Mouse (Mus musculus): Measurements from ENCODE around the gene Fdxacb1. TPM values are rescaled to one million over a fixed set of nuclear protein-coding genes. Genes with fewer than 3 reads are reported as not detected.

Fdxacb1 gene
- 1 to 10 TPM; 4.7 to 9.9 TPM for polyA plus RNA-seq (2017; shearing (Covaris generic))

GRCm38 (mm10) chr9:50768107-50769002 lies at the start of gene Fdxacb1:
TSS of gene Fdxacb1 (plus strand) at chr9:50768236.

GRCm38 (mm10) chr9:50738914-50739870 lies 28.8 kb upstream of the Fdxacb1 start, which contains the start of gene Dixdc1:
TSS of gene Dixdc1 (minus strand) at chr9:50739517.

GRCm38 (mm10) chr9:50746214-50746677 lies 21.8 kb upstream of the Fdxacb1 start, which contains the start of gene 2310030G06Rik:
TSS of gene 2310030G06Rik (minus strand) at chr9:50746536.

GRCm38 (mm10) chr9:50751323-50751722 lies 16.7 kb upstream of the Fdxacb1 start, which contains the start of gene Cryab:
TSS of gene Cryab (plus strand) at chr9:50751325.

GRCm38 (mm10) chr9:50752054-50752602 lies 15.9 kb upstream of the Fdxacb1 start, which contains the start of gene Hspb2:
TSS of gene Hspb2 (minus strand) at chr9:50752354.

GRCm38 (mm10) chr9:50774991-50775612 lies 7.1 kb downstream of the Fdxacb1 start, which contains the start of the genes Alg9 and 1110032A03Rik:
TSS of gene Alg9 (plus strand) at chr9:50775019.
TSS of gene 1110032A03Rik (minus strand) at chr9:50775520.

Other genes with a start within 250 kb of the Fdxacb1 start
- 100 to 1,000 TPM; 113 to 121 TPM for gene Pts, start 239.5 kb upstream of the Fdxacb1 start, polyA plus RNA-seq (2017; shearing (Covaris generic))
- 1 to 10 TPM in 1 of 2 experiments, under 1 TPM in 1; 0.33 to 4.7 TPM for gene Il18, start 213.4 kb upstream of the Fdxacb1 start, polyA plus RNA-seq (2017; shearing (Covaris generic))
- under 1 TPM in 1 of 2 experiments, not detected in 1; 0.35 TPM for gene Bco2, start 213.1 kb upstream of the Fdxacb1 start, polyA plus RNA-seq (2017; shearing (Covaris generic))
- gene Tex12, start 206.9 kb upstream of the Fdxacb1 start, polyA plus RNA-seq (2017; shearing (Covaris generic)), result under 1 TPM in 1 of 2 experiments, not detected in 1; 0.56 TPM
- 100 to 1,000 TPM; 153 to 163 TPM for gene Sdhd, start 164.4 kb upstream of the Fdxacb1 start, polyA plus RNA-seq (2017; shearing (Covaris generic))
- gene Timm8b, start 164.3 kb upstream of the Fdxacb1 start, polyA plus RNA-seq (2017; shearing (Covaris generic)), result 10 to 100 TPM; 85.5 to 92.1 TPM
- gene Pih1d2, start 150.9 kb upstream of the Fdxacb1 start, polyA plus RNA-seq (2017; shearing (Covaris generic)), result 1 to 10 TPM in 1 of 2 experiments, under 1 TPM in 1; 0.93 to 1.1 TPM
- gene Nkapd1, start 150.8 kb upstream of the Fdxacb1 start, polyA plus RNA-seq (2017; shearing (Covaris generic)), result 10 to 100 TPM; 23.6 to 30.3 TPM
- 10 to 100 TPM; 40.4 to 49.8 TPM for gene Dlat, start 108.5 kb upstream of the Fdxacb1 start, polyA plus RNA-seq (2017; shearing (Covaris generic))
- gene Dixdc1, start 28.7 kb upstream of the Fdxacb1 start, polyA plus RNA-seq (2017; shearing (Covaris generic)), result 1 to 10 TPM in 1 of 2 experiments, under 1 TPM in 1; 0.77 to 1.2 TPM
- 1 to 10 TPM in 1 of 2 experiments, not detected in 1; 1.4 TPM for gene 2310030G06Rik, start 21.7 kb upstream of the Fdxacb1 start, polyA plus RNA-seq (2017; shearing (Covaris generic))
- 1 to 10 TPM in 1 of 2 experiments, under 1 TPM in 1; 0.39 to 1.0 TPM for gene Cryab, start 16.9 kb upstream of the Fdxacb1 start, polyA plus RNA-seq (2017; shearing (Covaris generic))
- gene Hspb2, start 15.9 kb upstream of the Fdxacb1 start, polyA plus RNA-seq (2017; shearing (Covaris generic)), result not detected
- gene Alg9, start 6.8 kb downstream of the Fdxacb1 start, polyA plus RNA-seq (2017; shearing (Covaris generic)), result 10 to 100 TPM; 22.4 to 27.9 TPM
- 10 to 100 TPM in 1 of 2 experiments, 1 to 10 TPM in 1; 7.2 to 16.3 TPM for gene 1110032A03Rik, start 7.3 kb downstream of the Fdxacb1 start, polyA plus RNA-seq (2017; shearing (Covaris generic))
- 10 to 100 TPM; 60.9 to 81.3 TPM for gene Ppp2r1b, start 77.1 kb downstream of the Fdxacb1 start, polyA plus RNA-seq (2017; shearing (Covaris generic))
- 10 to 100 TPM; 31.6 to 37.1 TPM for gene Sik2, start 240.8 kb downstream of the Fdxacb1 start, polyA plus RNA-seq (2017; shearing (Covaris generic))